Mouse (Mus musculus) mouse trophoblast stem cell (cell line): ENCODE data around the gene Eif3i.
"Not testable (repeated sequence)": the region's sequence is repeated elsewhere in the genome, so short reads cannot be mapped to it uniquely, and the experiment has no call there.

Experiments
- in situ Hi-C, 2 experiments: fragments of 300-500 bp; cut with MseI, MboI; formaldehyde crosslinking; loops; 2 replicates in 1 of 2; 3 replicates in 1 of 2; pipeline ENCODE4 v1.15.1; 2025

The Eif3i gene

DNA sequence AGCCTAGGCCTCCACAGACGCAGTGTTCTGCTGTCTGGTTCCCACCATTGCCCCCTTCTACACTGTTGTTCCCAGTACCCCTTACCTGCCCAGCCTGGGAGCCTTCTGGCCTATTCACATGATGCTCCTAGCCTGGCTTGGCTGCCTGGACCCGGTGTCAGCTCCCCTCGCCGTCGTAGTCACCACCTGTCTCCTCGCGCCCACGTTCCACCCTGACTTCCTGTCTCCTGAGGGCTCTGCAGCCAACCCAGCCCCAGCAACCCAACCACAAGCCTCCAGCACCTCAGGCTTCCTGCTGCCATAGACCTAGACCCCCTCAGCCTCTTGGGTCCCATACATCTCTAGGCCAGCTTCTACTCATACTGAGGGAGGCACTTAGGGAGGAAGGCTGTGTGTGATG, 27.0 kb downstream of the Eif3i start, which contains the start of gene Lck:
TSS of gene Lck (minus strand) at position 212 of the 400 bp plus-strand sequence.
- in situ Hi-C loops = no loop called here

DNA sequence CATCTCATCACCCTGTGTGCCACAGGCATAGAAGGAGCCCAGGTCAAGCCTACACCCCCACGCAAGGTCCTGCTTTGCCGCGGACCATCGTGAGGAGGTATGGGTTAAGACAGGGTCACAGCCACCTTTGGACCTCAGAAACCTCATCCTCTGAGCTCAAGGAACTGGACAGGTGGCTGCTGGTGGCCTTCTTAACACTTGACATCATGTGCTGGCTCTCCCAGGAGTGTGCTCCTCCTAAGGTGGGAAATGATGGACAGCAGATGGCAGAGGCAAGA, 27.4 kb downstream of the Eif3i start:
- in situ Hi-C loops = no loop called here

DNA sequence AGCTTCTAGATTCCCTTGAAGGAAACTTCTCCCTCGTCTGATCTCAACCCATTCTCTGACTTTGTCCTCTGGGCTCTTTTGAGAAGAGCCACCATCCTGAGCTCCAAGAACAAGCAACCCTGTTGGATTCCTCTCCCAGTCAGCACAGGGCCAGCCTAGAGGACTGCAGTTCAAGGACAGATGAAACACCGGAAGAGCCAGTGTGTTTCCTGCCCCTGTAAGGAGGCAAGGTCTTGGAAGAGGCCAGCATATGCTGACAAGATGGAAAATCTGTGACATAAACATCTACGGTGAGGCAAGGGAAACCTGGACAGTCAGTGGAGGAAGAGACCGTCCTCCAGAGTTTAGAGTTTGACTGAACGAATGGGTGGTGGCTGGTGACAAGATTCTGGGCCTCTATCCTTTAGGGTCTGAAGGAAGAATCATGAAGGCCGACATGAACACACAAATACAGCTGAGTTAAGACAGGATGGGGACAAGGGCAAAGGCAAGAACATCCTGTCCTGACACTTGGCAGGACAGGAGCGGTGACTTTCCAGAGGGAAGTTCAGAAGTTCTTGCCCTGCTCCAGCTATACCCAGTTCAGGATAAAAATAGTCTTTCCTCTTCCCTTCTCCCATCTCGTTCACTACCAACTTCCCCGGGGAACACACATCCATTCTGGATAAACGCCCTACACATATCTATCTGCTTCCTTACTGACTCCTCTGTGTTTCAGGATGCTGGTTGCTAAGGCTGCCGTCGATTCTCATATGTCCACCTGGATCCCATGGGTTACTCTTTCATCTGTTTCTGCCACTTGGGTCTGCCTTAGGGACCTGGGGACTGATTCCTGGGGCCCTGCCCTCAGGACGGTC, 28.0 kb downstream of the Eif3i start:
- in situ Hi-C loops = no loop called here

DNA sequence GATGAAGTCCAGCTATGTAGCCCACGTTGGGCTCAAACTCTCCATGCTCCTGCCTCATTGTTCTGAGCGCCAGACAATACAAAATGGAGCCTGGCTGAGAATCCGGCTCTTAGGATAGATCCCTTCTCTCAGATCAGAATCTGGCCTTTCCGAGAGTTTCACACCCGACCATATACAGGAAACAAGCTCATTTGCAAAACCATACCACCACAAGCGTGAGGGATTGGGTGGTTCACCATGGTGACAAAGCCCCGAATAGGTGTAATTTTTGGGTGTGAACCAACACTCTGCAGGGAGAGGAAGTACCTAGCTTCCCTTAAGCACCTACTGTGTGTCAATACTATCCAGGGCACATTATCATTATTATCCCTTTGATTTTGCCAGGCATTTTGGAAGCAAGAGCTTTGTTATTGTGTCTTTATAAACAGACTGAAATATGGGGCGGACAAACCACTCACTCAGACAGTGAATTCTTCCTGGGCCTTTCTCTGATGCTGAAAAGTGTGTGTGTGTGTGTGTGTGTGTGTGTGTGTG, 28.8 kb downstream of the Eif3i start:
- in situ Hi-C loops = no loop called here

DNA sequence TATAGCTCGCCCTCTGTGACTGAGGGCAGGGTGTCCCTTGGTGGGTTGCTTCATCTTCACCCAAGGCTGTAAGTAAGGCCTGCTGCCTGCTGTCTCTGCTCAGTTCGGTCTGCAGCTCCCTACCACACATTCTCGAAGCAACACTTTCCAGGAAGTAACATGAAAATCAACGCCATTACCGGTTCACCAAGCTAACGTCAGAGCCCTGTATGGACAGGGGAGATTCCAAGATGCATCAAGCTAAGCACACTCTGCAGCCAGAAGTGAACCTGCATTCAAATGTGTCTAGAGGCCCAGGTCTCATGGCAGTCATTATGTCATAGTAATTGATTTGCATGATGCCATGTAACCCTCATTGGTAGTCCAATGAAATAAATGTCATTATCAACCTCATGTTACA, 30.4 kb downstream of the Eif3i start:
- in situ Hi-C loops = no loop called here

DNA sequence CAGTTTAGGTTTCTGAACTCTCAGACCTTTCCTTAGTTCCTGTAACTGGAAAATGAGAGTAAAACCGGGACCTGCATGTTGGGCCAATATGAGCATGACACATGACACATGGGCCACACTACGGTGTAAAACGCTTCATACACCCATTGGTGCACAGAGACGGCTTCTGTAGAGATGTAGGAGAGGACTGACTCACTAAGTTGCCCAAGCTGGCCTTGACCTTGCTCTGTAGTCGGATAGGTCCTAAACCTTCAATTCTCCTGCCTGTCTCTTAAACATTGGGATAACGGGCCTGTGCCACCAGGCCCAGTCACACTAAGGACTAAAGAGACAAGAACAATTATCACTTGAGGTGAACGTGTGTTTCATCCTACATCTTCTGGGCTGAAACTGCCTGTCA, 32.1 kb downstream of the Eif3i start:
- in situ Hi-C loops = no loop called here

DNA sequence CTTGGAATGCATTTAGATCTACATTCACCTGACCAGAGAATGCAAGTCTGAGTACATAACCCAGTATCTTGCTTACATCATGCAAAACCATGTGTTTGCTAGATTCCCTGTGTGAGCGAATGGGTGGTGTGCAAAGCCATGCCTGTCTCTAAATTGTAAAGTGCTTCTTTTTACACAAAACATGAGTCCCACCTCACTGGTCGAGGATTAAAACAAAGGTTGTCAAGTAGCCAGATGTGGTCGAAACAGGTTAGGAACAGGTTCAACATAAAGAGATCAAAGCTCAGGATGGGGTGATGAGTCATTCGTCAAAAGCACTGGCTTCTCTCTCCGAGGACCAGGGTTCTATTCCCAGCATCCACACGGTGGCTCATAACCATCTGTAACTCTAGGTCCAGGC, 35.3 kb downstream of the Eif3i start:
- in situ Hi-C loops = no loop called here

DNA sequence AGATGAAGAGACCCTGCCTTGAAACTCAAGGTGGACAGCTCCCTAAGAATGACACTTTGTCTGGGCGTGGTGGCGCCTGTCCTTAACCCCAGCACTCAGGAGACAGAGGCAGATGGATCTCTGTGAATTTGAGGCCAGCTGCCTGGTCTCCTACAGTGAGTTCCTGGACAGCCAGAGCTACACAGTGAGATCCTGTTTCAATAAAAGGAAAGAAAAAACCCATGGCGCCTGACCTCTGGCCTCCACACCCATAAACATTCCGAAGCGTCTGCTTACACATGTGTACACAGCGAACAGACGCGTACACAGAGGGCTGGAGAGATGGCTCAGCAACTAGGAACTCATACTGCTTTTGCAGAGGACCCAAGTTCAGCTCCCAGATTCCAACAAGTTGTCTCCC, 36.7 kb downstream of the Eif3i start:
- in situ Hi-C loops = no loop called here

DNA sequence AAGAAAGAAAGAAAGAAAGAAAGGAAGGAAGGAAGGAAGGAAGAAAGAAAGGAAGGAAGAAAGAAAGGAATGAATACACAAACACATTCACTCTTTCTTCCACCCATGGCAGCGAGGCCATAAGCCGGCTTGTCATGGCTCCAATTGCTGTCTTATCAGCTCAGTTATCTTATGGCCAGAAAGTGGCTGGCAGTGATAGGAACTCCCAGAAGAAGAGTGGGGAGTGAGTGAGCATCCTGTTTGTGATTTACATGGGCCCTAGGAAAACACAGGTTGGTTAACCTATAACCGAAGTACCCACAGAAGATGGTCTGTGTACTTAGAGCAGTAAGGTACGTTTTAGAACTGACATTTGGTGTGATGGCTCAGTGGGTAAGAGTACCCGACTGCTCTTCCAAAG, 39.3 kb downstream of the Eif3i start:
- in situ Hi-C loops = no loop called here

DNA sequence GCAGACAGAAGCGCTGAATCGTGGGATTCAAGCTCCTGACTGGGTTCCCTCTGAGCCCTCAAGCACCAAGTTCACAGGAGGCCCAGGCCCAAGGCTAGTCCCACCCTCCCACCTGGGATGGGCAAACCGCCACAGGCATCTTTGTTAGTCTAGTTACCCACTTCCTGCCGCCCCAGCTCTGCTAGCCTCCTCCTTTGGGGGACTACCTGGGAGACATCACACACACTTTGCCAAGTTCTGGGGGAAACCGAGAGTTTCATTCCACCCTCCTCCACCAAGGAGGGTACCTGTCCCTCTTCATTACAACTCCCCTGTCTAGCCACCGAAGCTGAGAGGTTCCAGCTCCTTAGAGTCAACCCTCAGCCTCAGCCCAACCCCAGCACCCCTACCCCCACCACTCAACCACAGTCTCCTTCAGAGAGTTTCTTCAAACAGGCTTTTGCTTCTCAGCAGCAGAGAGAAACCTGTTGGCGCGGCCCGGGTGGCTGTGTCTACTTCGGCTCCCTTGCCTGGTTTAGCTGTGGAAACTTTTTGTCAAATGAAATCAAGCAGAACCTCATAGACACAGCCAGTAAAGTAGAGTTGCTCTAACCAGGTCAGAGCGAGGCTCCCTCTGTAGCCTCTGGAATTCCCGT, 42.0 kb downstream of the Eif3i start:
- in situ Hi-C loops = no loop called here

DNA sequence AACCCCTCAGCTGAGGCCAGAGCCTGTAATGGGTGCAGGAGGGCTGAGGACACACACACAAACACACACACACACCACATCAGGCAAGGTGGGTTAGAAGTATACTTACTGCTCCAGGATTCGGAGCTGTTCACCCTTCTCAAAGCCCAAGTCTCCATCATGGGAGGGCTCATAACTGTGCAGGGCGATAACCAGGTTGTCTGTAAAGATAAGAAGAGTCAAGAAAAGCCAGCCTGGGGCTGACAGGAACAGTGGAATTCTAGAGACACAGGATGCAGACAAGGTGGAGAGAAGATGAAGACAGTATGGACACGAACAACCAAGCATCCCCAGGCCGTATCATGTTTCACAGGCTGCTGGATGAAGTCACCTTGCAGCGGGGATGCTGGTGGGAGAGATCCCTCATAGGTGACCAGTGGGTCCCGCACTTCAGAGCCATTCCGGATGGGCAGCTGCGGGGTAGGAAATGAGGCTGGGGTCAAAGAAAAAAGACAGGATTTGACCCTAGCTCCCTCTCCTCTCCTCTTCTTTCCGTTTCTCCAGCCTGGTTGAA, 43.1 kb downstream of the Eif3i start:
- in situ Hi-C loops = no loop called here

DNA sequence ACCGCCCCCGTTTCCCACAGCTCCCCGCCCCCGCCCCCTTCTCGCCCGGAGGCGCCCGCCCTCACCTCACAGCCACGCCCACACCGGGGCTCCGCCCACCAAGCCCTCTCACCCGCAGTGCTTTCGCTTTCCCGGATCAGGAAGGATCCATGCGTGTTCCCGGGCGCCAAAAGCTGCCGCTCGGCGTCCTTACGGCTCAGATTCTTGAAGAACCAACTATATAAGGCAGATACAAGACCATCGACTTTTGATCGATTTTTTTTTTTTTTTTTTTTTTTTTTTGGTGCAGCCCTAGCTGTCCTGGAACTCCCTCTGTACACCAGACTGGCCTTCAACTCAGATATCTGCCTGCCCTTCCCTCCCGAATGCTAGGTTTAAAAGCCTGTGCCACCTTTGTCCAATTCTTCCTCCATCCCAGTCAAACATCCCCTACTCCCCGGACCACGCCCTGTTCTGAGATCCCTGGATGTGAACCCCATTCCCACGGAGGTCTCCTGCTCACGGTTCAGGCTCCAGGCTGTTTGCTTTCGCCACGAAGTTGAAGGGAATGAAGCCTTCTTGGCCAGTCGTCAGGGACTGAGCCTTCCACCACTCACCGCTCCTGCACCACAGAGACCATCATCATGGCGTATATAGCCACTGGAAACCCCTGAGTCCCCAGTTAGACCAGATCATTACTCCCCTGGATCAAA, 43.8 kb downstream of the Eif3i start:
- in situ Hi-C loops = no loop called here

DNA sequence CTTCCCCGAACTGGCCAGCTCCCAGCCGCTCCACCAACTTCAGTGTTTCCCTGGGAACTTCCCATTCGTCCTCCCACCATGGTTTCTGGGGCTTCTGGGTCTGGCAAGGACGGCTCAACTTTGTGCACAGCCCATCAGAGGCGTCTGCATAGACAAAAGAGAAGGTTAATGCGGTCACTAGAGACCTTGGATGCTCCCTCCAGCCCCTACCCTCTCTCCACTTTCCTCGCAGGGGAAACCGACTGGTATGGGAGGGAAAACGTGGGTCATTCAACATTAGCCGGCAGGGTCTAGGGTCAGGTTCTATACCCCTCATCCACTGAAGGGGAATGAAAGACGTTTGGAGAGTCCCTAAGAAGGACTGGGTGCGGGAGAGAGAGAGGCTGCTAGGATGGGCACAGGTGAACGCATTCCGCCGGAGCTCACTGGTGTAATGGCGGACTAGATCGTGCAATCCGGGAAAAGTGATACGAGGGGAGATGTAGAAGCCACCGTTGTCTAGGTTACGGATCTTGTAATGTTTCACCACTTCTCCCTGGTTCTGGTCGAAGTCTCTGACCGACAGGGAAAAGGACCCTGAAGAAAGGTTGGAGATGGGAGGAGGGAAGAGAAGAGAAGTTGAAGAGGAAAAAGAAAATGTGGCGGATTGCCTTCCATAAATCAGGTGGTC, 44.5 kb downstream of the Eif3i start:
- in situ Hi-C loops = no loop called here

DNA sequence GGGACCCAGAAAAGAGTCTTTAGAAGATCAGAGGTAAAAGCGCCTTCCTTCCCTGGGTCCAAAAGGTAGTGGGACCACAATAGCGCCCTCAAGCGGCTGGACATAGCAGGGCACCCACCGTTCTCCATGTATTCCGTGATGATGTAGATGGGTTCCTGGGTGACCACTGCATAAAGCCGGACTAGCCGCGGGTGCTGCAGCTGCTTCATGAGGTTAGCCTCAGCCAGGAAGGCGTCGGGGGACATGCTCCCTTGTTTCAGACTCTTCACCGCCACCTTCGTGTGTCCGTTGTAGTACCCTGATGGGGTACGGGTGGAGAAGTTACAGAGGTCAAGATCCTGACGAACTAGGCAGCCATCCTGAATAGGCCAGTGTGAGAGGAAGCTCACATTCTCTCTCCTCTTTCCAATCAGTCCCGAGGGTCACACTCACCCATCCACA, 45.0 kb downstream of the Eif3i start:
- in situ Hi-C loops = no loop called here

DNA sequence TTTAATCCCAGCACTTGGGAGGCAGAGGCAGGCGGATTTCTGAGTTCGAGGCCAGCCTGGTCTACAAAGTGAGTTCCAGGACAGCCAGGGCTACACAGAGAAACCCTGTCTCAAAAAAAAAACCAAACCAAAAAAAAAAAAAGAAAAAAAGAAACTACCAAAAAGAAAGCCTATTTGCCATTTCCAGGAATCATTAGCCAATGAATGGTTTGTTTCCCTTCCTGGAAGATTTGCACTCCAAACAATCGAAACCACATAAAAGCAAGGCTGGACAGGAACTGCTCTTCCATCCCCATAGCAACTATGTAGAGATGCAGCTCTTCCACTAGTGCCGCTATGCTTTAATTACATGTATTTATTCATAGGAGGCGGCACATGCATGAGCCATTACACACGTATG, 45.9 kb downstream of the Eif3i start:
- in situ Hi-C loops = not testable (repeated sequence)

DNA sequence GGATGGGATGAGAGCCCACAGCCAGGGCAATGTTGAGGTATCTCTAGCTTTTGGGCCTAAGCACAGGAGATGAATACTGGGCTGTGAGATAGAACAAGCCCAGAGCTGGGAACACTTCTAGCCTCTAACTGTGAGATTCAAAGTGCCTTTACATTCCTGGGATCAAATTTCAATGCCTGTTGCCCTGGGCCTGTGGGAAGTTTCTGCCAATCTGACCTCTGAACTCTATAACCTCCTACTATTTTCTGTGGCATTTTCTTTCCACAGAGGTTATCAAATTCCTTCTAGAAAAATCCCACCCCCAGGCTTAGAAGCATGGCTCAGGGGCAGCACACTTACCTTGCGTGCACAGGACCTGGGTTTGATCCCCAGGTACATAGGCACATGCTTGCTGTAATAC, 50.2 kb downstream of the Eif3i start:
- in situ Hi-C loops = no loop called here

DNA sequence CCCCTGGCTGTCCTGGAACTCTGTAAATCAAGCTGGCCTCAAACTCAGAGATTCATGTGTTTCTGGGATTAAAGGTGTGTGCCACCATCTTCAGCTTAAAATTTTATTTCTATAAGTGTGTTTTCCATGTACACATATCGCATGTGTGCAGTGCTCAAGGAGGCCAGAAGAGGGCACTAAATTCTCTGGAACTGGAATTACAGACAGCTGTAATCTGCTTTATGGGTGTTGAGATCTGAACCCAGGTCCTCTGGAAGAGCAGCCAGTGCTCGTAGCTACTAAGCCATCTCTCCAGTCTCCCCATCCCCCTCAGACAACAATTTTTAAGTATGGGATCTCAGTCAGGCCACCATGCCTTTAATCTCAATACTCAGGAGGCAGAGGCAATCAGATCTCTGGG, 51.1 kb downstream of the Eif3i start:
- in situ Hi-C loops = no loop called here

DNA sequence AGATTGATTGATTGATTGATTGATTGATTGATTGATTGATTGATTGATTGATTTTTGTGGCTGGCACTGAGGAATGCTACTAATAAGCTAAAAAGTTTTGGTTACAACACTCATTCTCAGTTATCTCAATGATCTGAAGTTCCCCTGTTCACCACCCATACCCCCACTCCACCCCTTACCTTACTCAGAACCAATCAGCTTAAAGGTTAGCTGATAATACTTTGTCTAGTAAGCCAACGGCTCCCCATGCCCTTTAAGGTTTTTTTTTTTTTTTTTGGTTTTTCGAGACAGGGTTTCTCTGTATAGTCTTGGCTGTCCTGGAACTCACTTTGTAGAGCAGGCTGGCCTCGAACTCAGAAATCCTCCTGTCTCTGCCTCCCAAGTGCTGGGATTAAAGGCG, 52.8 kb downstream of the Eif3i start:
- in situ Hi-C loops = not testable (repeated sequence)

DNA sequence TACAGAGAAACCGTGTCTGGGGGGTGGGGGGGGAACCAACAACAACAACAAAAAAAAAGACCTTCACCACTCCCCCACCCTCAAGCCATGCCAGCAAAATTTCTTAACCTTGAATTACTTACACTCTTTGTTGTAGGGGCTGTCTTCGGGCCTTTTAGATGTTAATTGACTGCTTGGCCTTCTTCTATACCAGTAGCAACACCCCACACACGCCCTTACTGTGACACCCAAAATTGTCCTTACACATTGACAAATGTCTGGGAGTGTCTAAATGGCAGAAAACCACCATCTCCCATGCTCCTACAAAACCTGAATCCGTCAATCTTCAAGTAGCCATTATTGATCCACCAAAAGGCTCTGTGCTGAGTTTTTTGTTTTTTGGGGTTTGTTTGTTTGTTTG, 56.3 kb downstream of the Eif3i start:
- in situ Hi-C loops = no loop called here

DNA sequence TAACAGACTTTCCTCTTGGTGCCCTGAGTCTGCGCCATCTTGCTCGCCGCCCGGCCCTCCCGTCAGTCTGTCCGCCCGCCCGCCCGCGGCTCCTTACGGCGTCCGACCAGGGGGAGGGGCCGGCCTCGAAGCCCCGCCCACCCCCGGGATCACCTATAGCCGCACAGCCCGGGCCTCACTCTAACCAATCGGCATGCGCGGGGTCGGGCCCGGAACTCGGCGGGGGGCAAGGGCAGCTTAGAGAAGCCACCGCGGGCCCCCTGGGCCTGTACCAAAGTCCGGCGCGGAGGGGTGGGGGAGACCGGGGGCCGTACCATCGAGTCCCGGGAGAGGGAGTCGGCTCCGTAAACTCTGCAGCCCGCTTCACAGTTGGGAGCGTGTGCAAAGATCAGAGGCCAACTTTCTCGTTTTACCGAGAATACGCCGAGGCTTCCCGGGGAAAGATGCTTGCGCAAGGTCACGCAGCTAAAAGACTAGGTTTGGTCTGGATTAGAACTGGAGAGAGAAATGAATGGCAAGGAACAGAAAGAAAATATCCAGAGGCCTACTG, 57.8 kb downstream of the Eif3i start, which contains the start of gene Hdac1:
TSS of gene Hdac1 (minus strand) at position 122 of the 550 bp plus-strand sequence.
- in situ Hi-C loops = no loop called here
